Mouse (Mus musculus): ENCODE measurements around the gene Gimap5. TPM values are rescaled to one million over a fixed set of nuclear protein-coding genes. Genes with fewer than 3 reads are reported as not detected.

Gimap5 gene
- polyA plus RNA-seq, 1 experiment from 2014 or later: 32.2 TPM

GRCm38 (mm10) chr6:48742422-48743351 is 3.3 kb upstream of the Gimap5 start:
- Histone ChIP-seq H3K4me2 (ENCODE audit: low read length) (peak overlapping the region; percentile 87), H3K9me3 (replicated peaks; ENCODE audit: low read length) (no peaks in the 10 kb centered on the region), H3K4me3 (replicated peaks; ENCODE audit: low read depth, low read length) (peak overlapping the region; percentile 40), H3K4me1 (replicated peaks; ENCODE audit: insufficient read depth, low read length) (peaks cover 4% of the 10 kb centered on the region; the same call in 1 of the 2 replicates), H3K9ac (ENCODE audit: low read depth, low read length) (peak overlapping the region; percentile 46), H3K27me3 (ENCODE audit: insufficient read depth, low read length) (no peaks in the 10 kb centered on the region), H3K27ac (peak overlapping the region; percentile 79), H3K36me3 (ENCODE audit: insufficient read depth, low read length) (no peaks in the 10 kb centered on the region)
- WGBS: 5% methylated on average over 52 of the region's 52 CpGs
- DNase-seq (ENCODE audit: low spot score) (peak; percentile 24), ATAC-seq (replicated peaks; ENCODE audit: low FRiP score, low read depth) (peak; percentile 84)
- TF ChIP-seq CTCF (IDR thresholded peaks at IDR 0.05; ENCODE audit: low read depth): no peak

DNA sequence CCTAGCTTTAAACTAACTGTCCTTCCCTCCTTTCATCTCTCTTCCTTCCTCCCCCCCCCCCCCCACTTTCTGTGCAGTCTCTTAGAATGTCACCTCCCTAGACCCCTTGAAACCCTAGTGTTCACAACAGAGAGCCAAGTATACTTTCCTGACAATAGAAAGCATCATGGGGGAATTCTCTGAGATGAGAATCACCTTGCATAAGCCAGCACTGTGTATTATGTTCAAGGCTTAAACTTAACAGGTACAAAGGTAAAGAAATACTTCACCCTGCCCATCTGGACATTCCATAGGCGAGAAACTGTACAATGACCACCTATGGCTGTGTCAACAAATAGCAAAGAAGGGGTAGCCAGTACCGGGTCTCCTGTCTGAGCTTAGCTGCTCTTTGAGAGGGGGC is 507 bp upstream of the Gimap5 start:
- peak overlapping the region; percentile 77 for H3K27ac ChIP-seq
- no peak for TF ChIP-seq CTCF (IDR thresholded peaks at IDR 0.05; ENCODE audit: low read depth)
- no peaks in the 10 kb centered on the region for H3K27me3 ChIP-seq (ENCODE audit: insufficient read depth, low read length)
- 68% methylated on average over 2 of the region's 2 CpGs for WGBS
- H3K4me2 ChIP-seq (ENCODE audit: low read length): peak overlapping the region; percentile 23; the same call in 1 of the 2 replicates
- H3K9me3 ChIP-seq (replicated peaks; ENCODE audit: low read length): no peaks in the 10 kb centered on the region
- H3K36me3 ChIP-seq (ENCODE audit: insufficient read depth, low read length): no peaks in the 10 kb centered on the region
- no peak overlapping the region for H3K4me3 ChIP-seq (replicated peaks; ENCODE audit: low read depth, low read length)
- ATAC-seq (replicated peaks; ENCODE audit: low FRiP score, low read depth): no peak
- no peak overlapping the region for H3K9ac ChIP-seq (ENCODE audit: low read depth, low read length)
- peaks cover 4% of the 10 kb centered on the region; the same call in 1 of the 2 replicates for H3K4me1 ChIP-seq (replicated peaks; ENCODE audit: insufficient read depth, low read length)
- DNase-seq (ENCODE audit: low spot score): no peak

DNA sequence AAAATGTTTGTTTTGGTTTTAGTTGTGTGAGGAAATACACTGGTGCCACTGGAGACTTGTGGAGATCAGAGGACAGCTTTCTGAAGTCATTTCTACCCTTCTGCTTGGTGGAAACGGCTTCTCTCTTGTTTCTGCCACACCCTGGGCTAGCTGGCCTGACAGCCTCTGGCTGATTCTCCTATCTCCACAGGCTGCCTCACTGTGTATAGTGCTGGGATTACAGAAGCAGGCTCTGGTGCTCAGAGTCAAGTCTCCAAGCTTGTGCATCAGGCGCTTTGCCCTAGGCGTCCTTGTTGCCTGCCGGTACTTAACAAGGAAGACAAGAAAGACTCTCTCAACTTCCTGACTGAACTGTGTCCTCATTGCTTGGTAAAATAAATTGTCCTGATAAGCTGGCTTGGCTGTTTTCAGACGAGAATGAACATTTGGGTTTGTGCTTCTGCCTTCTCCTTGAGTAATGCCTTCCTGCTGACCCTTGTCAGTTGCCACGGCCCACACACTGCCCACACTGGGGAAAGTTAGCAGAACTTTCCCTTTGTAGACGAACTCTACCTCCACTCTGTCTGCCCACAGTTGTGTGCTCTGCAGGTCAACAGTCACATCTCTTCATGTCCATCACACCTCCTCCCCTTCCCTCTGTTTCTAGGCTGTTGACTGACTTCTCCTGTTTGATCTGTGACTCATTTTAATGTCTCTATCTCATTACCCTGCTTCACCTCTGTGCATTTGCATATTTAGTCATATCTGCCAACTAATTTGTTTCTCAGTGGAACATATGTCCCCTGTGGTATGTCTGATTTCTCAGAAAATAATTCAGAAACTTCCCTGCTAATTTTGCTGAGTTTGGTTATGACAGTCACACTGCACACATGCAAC is 1.3 kb downstream of the Gimap5 start:
- DNase-seq (ENCODE audit: low spot score) (no peak), ATAC-seq (replicated peaks; ENCODE audit: low FRiP score, low read depth) (no peak)
- Histone ChIP-seq H3K27me3 (ENCODE audit: insufficient read depth, low read length) (no peaks in the 10 kb centered on the region), H3K27ac (peak overlapping the region; percentile 77), H3K9me3 (replicated peaks; ENCODE audit: low read length) (no peaks in the 10 kb centered on the region), H3K9ac (ENCODE audit: low read depth, low read length) (no peak overlapping the region), H3K36me3 (ENCODE audit: insufficient read depth, low read length) (no peaks in the 10 kb centered on the region), H3K4me2 (ENCODE audit: low read length) (peak overlapping the region; percentile 43), H3K4me3 (replicated peaks; ENCODE audit: low read depth, low read length) (0 out of 2 replicates have a peak overlapping the region, but pooled peaks have one; percentile 4), H3K4me1 (replicated peaks; ENCODE audit: insufficient read depth, low read length) (0 out of 2 replicates have a peak, but pooled peaks cover 4% of the 10 kb centered on the region)
- no peak for TF ChIP-seq CTCF (IDR thresholded peaks at IDR 0.05; ENCODE audit: low read depth)
- 39% methylated on average over 7 of the region's 7 CpGs for WGBS

- no peak for TF ChIP-seq CTCF (IDR thresholded peaks at IDR 0.05; ENCODE audit: low read depth)
- no peak overlapping the region for H3K4me2 ChIP-seq (ENCODE audit: low read length)
- ATAC-seq (replicated peaks; ENCODE audit: low FRiP score, low read depth) (no peak), DNase-seq (ENCODE audit: low spot score) (peak; percentile 38)
- no peak overlapping the region for H3K27ac ChIP-seq
- no peaks in the 10 kb centered on the region for H3K4me1 ChIP-seq (replicated peaks; ENCODE audit: insufficient read depth, low read length)
- no peak overlapping the region for H3K4me3 ChIP-seq (replicated peaks; ENCODE audit: low read depth, low read length)
- no peaks in the 10 kb centered on the region for H3K27me3 ChIP-seq (ENCODE audit: insufficient read depth, low read length)
- no peaks in the 10 kb centered on the region for H3K36me3 ChIP-seq (ENCODE audit: insufficient read depth, low read length)
- 51% methylated on average over 7 of the region's 7 CpGs for WGBS
- H3K9me3 ChIP-seq (replicated peaks; ENCODE audit: low read length): no peaks in the 10 kb centered on the region
- no peak overlapping the region for H3K9ac ChIP-seq (ENCODE audit: low read depth, low read length)
Observed at GRCm38 (mm10) chr6:48763567-48764270, 17.7 kb downstream of the Gimap5 start.

GRCm38 (mm10) chr6:48764496-48764895 is 18.5 kb downstream of the Gimap5 start:
- no peak for ATAC-seq (replicated peaks; ENCODE audit: low FRiP score, low read depth)
- H3K4me2 ChIP-seq (ENCODE audit: low read length): no peak overlapping the region
- H3K27ac ChIP-seq: no peak overlapping the region
- H3K36me3 ChIP-seq (ENCODE audit: insufficient read depth, low read length): no peaks in the 10 kb centered on the region
- H3K9me3 ChIP-seq (replicated peaks; ENCODE audit: low read length): no peaks in the 10 kb centered on the region
- no peak for DNase-seq (ENCODE audit: low spot score)
- no peaks in the 10 kb centered on the region for H3K27me3 ChIP-seq (ENCODE audit: insufficient read depth, low read length)
- no peak for TF ChIP-seq CTCF (IDR thresholded peaks at IDR 0.05; ENCODE audit: low read depth)
- no peak overlapping the region for H3K9ac ChIP-seq (ENCODE audit: low read depth, low read length)
- 86% methylated on average over 10 of the region's 10 CpGs for WGBS
- H3K4me3 ChIP-seq (replicated peaks; ENCODE audit: low read depth, low read length): no peak overlapping the region
- no peaks in the 10 kb centered on the region for H3K4me1 ChIP-seq (replicated peaks; ENCODE audit: insufficient read depth, low read length)
